Mouse (Mus musculus) liver, adult 2 months (tissue): ENCODE measurements around the gene Adpgk. TPM values are rescaled to one million over a fixed set of nuclear protein-coding genes. Genes with fewer than 3 reads are reported as not detected.
A peak's percentile ranks its signal among the peaks of the same experiment; 100 is the strongest.

ENCODE experiments used
- DNase-seq: peaks from one replicate; pipeline ENCODE4 v3.0.0-alpha.2; 2011; ENCODE audit warnings: low read depth, low spot score; ENCODE audit errors: extremely low read depth
- H3K27ac ChIP-seq: fragments of 200-500 bp; replicated peaks from 2 replicates; pipeline ENCODE4 v1.5.1; 2012; ENCODE audit warnings: low read depth, mild to moderate bottlenecking, control low read depth, inconsistent platforms, low read length; ENCODE audit not compliant: insufficient read depth
- H3K27me3 ChIP-seq: fragments of 200-500 bp; 2 replicates; pipeline ENCODE4 v1.6.1; 2012; ENCODE audit warnings: mild to moderate bottlenecking, moderate library complexity, low read length, inconsistent platforms; ENCODE audit not compliant: control insufficient read depth, insufficient read depth
- H3K36me3 ChIP-seq: fragments of 200-500 bp; 2 replicates; pipeline ENCODE4 v1.6.1; 2012; ENCODE audit warnings: low read length, inconsistent platforms; ENCODE audit not compliant: control insufficient read depth, insufficient read depth
- H3K4me1 ChIP-seq: fragments of 200-500 bp; 2 replicates; pipeline ENCODE4 v1.6.1; 2011; ENCODE audit warnings: low read length; ENCODE audit not compliant: control insufficient read depth, insufficient read depth
- H3K4me3 ChIP-seq: fragments of 200-500 bp; 2 replicates; pipeline ENCODE4 v1.5.1; 2011; ENCODE audit warnings: low read depth, mild to moderate bottlenecking, control low read depth, low read length, moderate library complexity; ENCODE audit not compliant: insufficient read depth
- H3K79me2 ChIP-seq: fragments of 200-500 bp; 2 replicates; pipeline ENCODE4 v1.6.1; 2012; ENCODE audit warnings: inconsistent platforms, mild to moderate bottlenecking, low read length, moderate library complexity; ENCODE audit not compliant: control insufficient read depth, insufficient read depth
- H3K9ac ChIP-seq: fragments of 200-500 bp; 2 replicates; pipeline ENCODE4 v1.6.1; 2012; ENCODE audit warnings: low read depth, mild to moderate bottlenecking, control low read depth, inconsistent platforms, low read length
- CTCF ChIP-seq: fragments of 200-500 bp; IDR thresholded peaks from 2 replicates; pipeline ENCODE4 v1.5.1; 2011; ENCODE audit warnings: low read depth, low read length, control low read depth
- POLR2A ChIP-seq: fragments of 200-500 bp; IDR thresholded peaks from 2 replicates; pipeline ENCODE4 v1.6.1; 2011; ENCODE audit warnings: low read length, control low read depth; ENCODE audit not compliant: insufficient read depth; ENCODE audit errors: extremely low read depth
- WGBS: fragments of 180-500 bp; shearing (Covaris S2); methylation state at CpG from one replicate; pipeline ENCODE4 v1.1.7; 2018; 5-methylcytosine and 5-hydroxymethylcytosine counted together
- polyA plus RNA-seq: library from polyadenylated mRNA; depleted of rRNA; stranded (reverse); fragments of >200 nt; gene quantifications from 2 replicates; pipeline ENCODE4 v1.2.3, GENCODE M21; 2012
- total RNA-seq: library from RNA; depleted of rRNA; stranded (reverse); fragments of >200 nt; gene quantifications from 2 replicates; pipeline ENCODE4 v1.2.3, GENCODE M21; 2014

Gene Adpgk
- total and polyA plus RNA-seq, 2 experiments: 7.9 to 11.3 TPM

- WGBS: 91% methylated on average over 6 of the region's 6 CpGs
- H3K9ac ChIP-seq: no peak overlapping the region
- no peaks in the 10 kb centered on the region for H3K4me1 ChIP-seq
Measured at GRCm38 (mm10) chr9:59285614-59286013, 5.7 kb upstream of the Adpgk start.

GRCm38 (mm10) chr9:59288058-59288457, 3.3 kb upstream of the Adpgk start:
- Histone ChIP-seq H3K79me2 (no peaks in the 10 kb centered on the region; the same call in 1 of the 2 replicates), H3K4me3 (no peak overlapping the region), H3K27ac (no peak overlapping the region), H3K4me1 (no peaks in the 10 kb centered on the region), H3K9ac (no peak overlapping the region), H3K27me3 (no peaks in the 10 kb centered on the region), H3K36me3 (no peaks in the 10 kb centered on the region)
- no peak for DNase-seq
- WGBS: 88% methylated on average over 5 of the region's 5 CpGs
- TF ChIP-seq POLR2A: no peak
- TF ChIP-seq CTCF: no peak

More at GRCm38 (mm10) chr9:59285614-59286013, 5.7 kb upstream of the Adpgk start:
- H3K79me2 ChIP-seq: no peaks in the 10 kb centered on the region
- no peak overlapping the region for H3K27ac ChIP-seq
- no peak for DNase-seq
- TF ChIP-seq CTCF (no peak), POLR2A (no peak)
- no peaks in the 10 kb centered on the region for H3K27me3 ChIP-seq
- no peaks in the 10 kb centered on the region for H3K36me3 ChIP-seq
- H3K4me3 ChIP-seq: no peak overlapping the region

- Histone ChIP-seq H3K9ac (no peak overlapping the region), H3K4me3 (no peak overlapping the region), H3K27me3 (no peaks in the 10 kb centered on the region), H3K27ac (no peak overlapping the region), H3K4me1 (no peaks in the 10 kb centered on the region), H3K79me2 (no peaks in the 10 kb centered on the region; the same call in 1 of the 2 replicates), H3K36me3 (no peaks in the 10 kb centered on the region)
- no peak for DNase-seq
- 84% methylated on average over 3 of the region's 3 CpGs for WGBS
- TF ChIP-seq POLR2A (no peak), CTCF (no peak)
Measured at GRCm38 (mm10) chr9:59288685-59289410, 2.5 kb upstream of the Adpgk start.

GRCm38 (mm10) chr9:59289529-59290115, 1.7 kb upstream of the Adpgk start:
- DNase-seq: no peak
- H3K4me1 ChIP-seq: no peaks in the 10 kb centered on the region
- H3K27ac ChIP-seq: no peak overlapping the region
- no peak overlapping the region for H3K4me3 ChIP-seq
- no peaks in the 10 kb centered on the region for H3K27me3 ChIP-seq
- no peaks in the 10 kb centered on the region for H3K36me3 ChIP-seq
- no peak overlapping the region for H3K9ac ChIP-seq
- no peaks in the 10 kb centered on the region; the same call in 1 of the 2 replicates for H3K79me2 ChIP-seq
- TF ChIP-seq POLR2A (no peak), CTCF (no peak)
- 91% methylated on average over 6 of the region's 6 CpGs for WGBS

GRCm38 (mm10) chr9:59291688-59292492, 532 bp downstream of the Adpgk start:
- no peaks in the 10 kb centered on the region; the same call in 1 of the 2 replicates for H3K79me2 ChIP-seq
- peak overlapping the region; percentile 67 for H3K4me3 ChIP-seq
- H3K36me3 ChIP-seq: no peaks in the 10 kb centered on the region
- H3K9ac ChIP-seq: peak overlapping the region; percentile 81
- H3K4me1 ChIP-seq: no peaks in the 10 kb centered on the region; the same call in 1 of the 2 replicates
- TF ChIP-seq POLR2A: no peak
- no peak for TF ChIP-seq CTCF
- H3K27ac ChIP-seq: peak overlapping the region; percentile 61
- no peaks in the 10 kb centered on the region for H3K27me3 ChIP-seq
- WGBS: 1% methylated on average over 50 of the region's 50 CpGs
- peak; percentile 24 for DNase-seq
